Mouse (Mus musculus) liver, postnatal 0 days (tissue): ENCODE measurements around the gene Tmem123.

ENCODE experiments used
- CTCF ChIP-seq: sonication (generic); IDR thresholded peaks from 2 replicates; pipeline ENCODE4 v1.5.1; 2016; ENCODE audit warnings: antibody characterized with exemption, low read depth
- EP300 ChIP-seq: IDR thresholded peaks from 2 replicates; pipeline ENCODE4 v1.6.1; 2016; ENCODE audit warnings: antibody characterized with exemption, low read depth, mild to moderate bottlenecking

GRCm38 (mm10) chr9:7829531-7830528, 66.0 kb downstream of the Tmem123 start:
- TF ChIP-seq EP300 (no peak), CTCF (no peak)
